In genomic region chr10:61452645-61453044, GRCm38 (mm10) we compare ENCODE assay signal across 8 mouse cellular contexts. TPM values are rescaled to one million over a fixed set of nuclear protein-coding genes. Genes with fewer than 3 reads are reported as not detected.
DNase-seq lines count a peak whose midpoint lies in the region; ATAC-seq and TF ChIP-seq lines count a peak whose summit lies in the region.

TSS of gene Eif4ebp2 (minus strand) at chr10:61452661.

- dilution Hi-C loops in CH12.LX (cut with MboI; ENCODE audit: extremely low pct_ligation_motif_present, extremely low pct_unique_long_range_greater_than_20kb, low sequenced_read_pairs), result no loop called here

- H3K27me3 ChIP-seq in CH12.LX (replicated peaks), result no peaks in the 10 kb centered on the region
- no peaks in the 10 kb centered on the region for H3K27me3 ChIP-seq in forebrain, embryonic 11.5 days (ENCODE audit: control insufficient read depth, insufficient read depth, low read length)
- H3K27me3 ChIP-seq in heart, embryonic 16.5 days (ENCODE audit: control insufficient read depth, insufficient read depth, low read length), result no peaks in the 10 kb centered on the region
- H3K27me3 ChIP-seq in liver, embryonic 15.5 days, result no peaks in the 10 kb centered on the region
- no peaks in the 10 kb centered on the region for H3K27me3 ChIP-seq in neural tube, embryonic 12.5 days (replicated peaks)

- no peak for TF ChIP-seq CTCF in CH12.LX (conservative IDR thresholded peaks at IDR 0.05 in 1 of 2, IDR thresholded peaks at IDR 0.05 in 1 of 2; ENCODE audit: low read depth in 2 of 2, low read length in 2 of 2)

- TF ChIP-seq POLR2A in CH12.LX (IDR thresholded peaks at IDR 0.05; ENCODE audit: low read depth, low read length), result peak; percentile 89

- peak within 1 kb of the TSS; percentile 46 for H3K4me2 ChIP-seq in CH12.LX (ENCODE audit: insufficient read depth, low read depth, poor library complexity, severe bottlenecking)
- H3K4me2 ChIP-seq in forebrain, embryonic 11.5 days (ENCODE audit: low read depth, low read length, severe bottlenecking), result peak within 1 kb of the TSS; percentile 96
- H3K4me2 ChIP-seq in heart, embryonic 16.5 days (ENCODE audit: low read depth, low read length), result peak within 1 kb of the TSS; percentile 93
- peak within 1 kb of the TSS; percentile 88 for H3K4me2 ChIP-seq in liver, embryonic 15.5 days
- peak within 1 kb of the TSS; percentile 75 for H3K4me2 ChIP-seq in neural tube, embryonic 12.5 days (replicated peaks)

- TF ChIP-seq EP300 in CH12.LX (IDR thresholded peaks at IDR 0.05; ENCODE audit: low read length), result no peak

- peak; percentile 97 for DNase-seq in CH12.LX (ENCODE audit: extremely low read depth)
- peak; percentile 95 for DNase-seq in c-Kit-positive CD71-positive TER-119-negative erythroid progenitor cells, embryonic 14.5 days (ENCODE audit: low read depth)
- DNase-seq in forebrain, embryonic 11.5 days (ENCODE audit: low spot score), result peak; percentile 99
- peak; percentile 98 to 99 for DNase-seq in kidney, postnatal 36 days
- DNase-seq in telencephalon, adult 2 months (ENCODE audit: low read depth, low spot score), result peak; percentile 96

- peaks cover 23 to 34% of the 10 kb centered on the region in 2 experiments for H3K4me1 ChIP-seq in CH12.LX (ENCODE audit: control insufficient read depth in 1 of 2, insufficient read depth in 2 of 2)
- H3K4me1 ChIP-seq in forebrain, embryonic 11.5 days (replicated peaks; ENCODE audit: control insufficient read depth, insufficient read depth, low read length), result peaks cover 5% of the 10 kb centered on the region; the same call in 1 of the 2 replicates
- H3K4me1 ChIP-seq in heart, embryonic 16.5 days (ENCODE audit: control insufficient read depth, insufficient read depth, low read length), result peaks cover 25% of the 10 kb centered on the region
- peaks cover 43% of the 10 kb centered on the region for H3K4me1 ChIP-seq in liver, embryonic 15.5 days (replicated peaks)
- peaks cover 35% of the 10 kb centered on the region for H3K4me1 ChIP-seq in neural tube, embryonic 12.5 days

- H3K9ac ChIP-seq in CH12.LX (ENCODE audit: insufficient read depth, low read depth), result peak within 1 kb of the TSS; percentile 65
- peak within 1 kb of the TSS; percentile 85 for H3K9ac ChIP-seq in forebrain, embryonic 11.5 days (ENCODE audit: low read length)
- peak within 1 kb of the TSS; percentile 95 for H3K9ac ChIP-seq in heart, embryonic 16.5 days (ENCODE audit: low read length)
- H3K9ac ChIP-seq in liver, embryonic 15.5 days, result peak within 1 kb of the TSS; percentile 90
- H3K9ac ChIP-seq in neural tube, embryonic 12.5 days, result peak within 1 kb of the TSS; percentile 92

- in situ Hi-C loops in CH12.LX (cut with MboI; ENCODE audit: low pct_ligation_motif_present, low pct_unique_long_range_greater_than_20kb, low sequenced_read_pairs), result no loop called here

- peaks cover 0 to 15% of the 10 kb centered on the region in 2 experiments for H3K36me3 ChIP-seq in CH12.LX (replicated peaks in 1 of 2; ENCODE audit: control insufficient read depth in 1 of 2, insufficient read depth in 1 of 2, low read length in 1 of 2)
- no peaks in the 10 kb centered on the region for H3K36me3 ChIP-seq in forebrain, embryonic 11.5 days (ENCODE audit: control insufficient read depth, insufficient read depth, low read length)
- peaks cover 6% of the 10 kb centered on the region for H3K36me3 ChIP-seq in heart, embryonic 16.5 days (ENCODE audit: control insufficient read depth, insufficient read depth)
- peaks cover 29% of the 10 kb centered on the region for H3K36me3 ChIP-seq in liver, embryonic 15.5 days (replicated peaks)
- peaks cover 5% of the 10 kb centered on the region for H3K36me3 ChIP-seq in neural tube, embryonic 12.5 days

- H3K9me3 ChIP-seq in CH12.LX (replicated peaks; ENCODE audit: low read length), result no peaks in the 10 kb centered on the region
- no peaks in the 10 kb centered on the region for H3K9me3 ChIP-seq in forebrain, embryonic 11.5 days (ENCODE audit: control insufficient read depth, low read length)
- H3K9me3 ChIP-seq in heart, embryonic 16.5 days (replicated peaks; ENCODE audit: control insufficient read depth, low read length), result no peaks in the 10 kb centered on the region
- H3K9me3 ChIP-seq in liver, embryonic 15.5 days (replicated peaks), result no peaks in the 10 kb centered on the region
- H3K9me3 ChIP-seq in neural tube, embryonic 12.5 days, result no peaks in the 10 kb centered on the region

- under 1% methylated on average over 33 of the region's 36 CpGs for WGBS in forebrain, embryonic 11.5 days
- WGBS in heart, embryonic 16.5 days, result 1% methylated on average over 21 of the region's 36 CpGs
- WGBS in liver, embryonic 15.5 days (ENCODE audit: insufficient replicate concordance), result under 1% methylated on average over 35 of the region's 36 CpGs
- under 1% methylated on average over 34 of the region's 36 CpGs for WGBS in neural tube, embryonic 12.5 days

- peaks cover 48% of the 10 kb centered on the region for H3K79me2 ChIP-seq in CH12.LX (replicated peaks; ENCODE audit: control insufficient read depth, extremely low read depth, insufficient read depth, poor library complexity, severe bottlenecking)

- peak within 1 kb of the TSS; percentile 43 for H3K27ac ChIP-seq in CH12.LX (ENCODE audit: insufficient read depth, low read depth)
- H3K27ac ChIP-seq in forebrain, embryonic 11.5 days (ENCODE audit: low read depth, low read length), result peak within 1 kb of the TSS; percentile 53; the same call in 1 of the 2 replicates
- peak within 1 kb of the TSS; percentile 82 for H3K27ac ChIP-seq in heart, embryonic 16.5 days (ENCODE audit: low read length)
- peak within 1 kb of the TSS; percentile 91 for H3K27ac ChIP-seq in liver, embryonic 15.5 days (replicated peaks)
- H3K27ac ChIP-seq in neural tube, embryonic 12.5 days, result peak within 1 kb of the TSS; percentile 62

- ATAC-seq in forebrain, embryonic 11.5 days (replicated peaks; ENCODE audit: low FRiP score), result peak; percentile 99
- peak; percentile 99 for ATAC-seq in heart, embryonic 16.5 days (replicated peaks; ENCODE audit: extremely low read depth, insufficient read depth, low FRiP score)
- ATAC-seq in liver, embryonic 15.5 days (ENCODE audit: insufficient read depth), result peak; percentile 94
- peak; percentile 98 for ATAC-seq in neural tube, embryonic 12.5 days (ENCODE audit: low FRiP score, low read depth)

- H3K4me3 ChIP-seq in CH12.LX (replicated peaks in 1 of 3; ENCODE audit: low read depth in 2 of 3, low read length in 2 of 3, poor library complexity in 1 of 3), result peak within 1 kb of the TSS; percentile 95 to 99 (median 98)
- peak within 1 kb of the TSS; percentile 83 for H3K4me3 ChIP-seq in forebrain, embryonic 11.5 days (ENCODE audit: low read depth, low read length)
- peak within 1 kb of the TSS; percentile 98 for H3K4me3 ChIP-seq in heart, embryonic 16.5 days (ENCODE audit: low read length)
- H3K4me3 ChIP-seq in liver, embryonic 15.5 days (replicated peaks), result peak within 1 kb of the TSS; percentile 99
- H3K4me3 ChIP-seq in neural tube, embryonic 12.5 days, result peak within 1 kb of the TSS; percentile 98

- no peak for TF ChIP-seq RAD21 in CH12.LX (IDR thresholded peaks at IDR 0.05; ENCODE audit: low read depth, low read length)

TF ChIP-seq in CH12.LX, 34 proteins besides CTCF, POLR2A, EP300 and RAD21 (continues in another document):
- TF ChIP-seq ZC3H11A (IDR thresholded peaks at IDR 0.05; ENCODE audit: low read depth, low read length), result no peak
- TF ChIP-seq HCFC1 (IDR thresholded peaks at IDR 0.05; ENCODE audit: low read depth, low read length), result peak; percentile 81
- peak; percentile 72; the same call in 1 of the 2 replicates for TF ChIP-seq KAT2A (IDR thresholded peaks at IDR 0.05; ENCODE audit: insufficient replicate concordance, low read length)
- TF ChIP-seq SIN3A (IDR thresholded peaks at IDR 0.05; ENCODE audit: low read length), result 0 out of 2 replicates have a peak, but pooled peaks have one; percentile 62
- no peak for TF ChIP-seq ETS1 (conservative IDR thresholded peaks at IDR 0.05; ENCODE audit: low read depth, low read length)
- TF ChIP-seq USF1 (IDR thresholded peaks at IDR 0.05; ENCODE audit: low read depth, low read length), result no peak
- peak; percentile 42; the same call in 1 of the 2 replicates for TF ChIP-seq NRF1 (IDR thresholded peaks at IDR 0.05; ENCODE audit: low read depth, low read length)
- TF ChIP-seq ELF1 (IDR thresholded peaks at IDR 0.05; ENCODE audit: low read depth, low read length), result peak; percentile 98
- TF ChIP-seq UBTF (IDR thresholded peaks at IDR 0.05; ENCODE audit: low read depth, low read length), result peak; percentile 55; the same call in 1 of the 2 replicates
- peak; percentile 86 for TF ChIP-seq TBP (conservative IDR thresholded peaks at IDR 0.05; ENCODE audit: low read depth, low read length)
- peak; percentile 18; the same call in 1 of the 2 replicates for TF ChIP-seq MEF2A (IDR thresholded peaks at IDR 0.05; ENCODE audit: borderline replicate concordance, low read depth, low read length)
- TF ChIP-seq E2F4 (IDR thresholded peaks at IDR 0.05; ENCODE audit: insufficient replicate concordance, low read depth, low read length), result peak; percentile 26; the same call in 1 of the 2 replicates
- no peak for TF ChIP-seq PAX5 (IDR thresholded peaks at IDR 0.05; ENCODE audit: low read length)
- no peak for TF ChIP-seq MAFK (IDR thresholded peaks at IDR 0.05; ENCODE audit: insufficient replicate concordance, low read length)
- TF ChIP-seq MAX (IDR thresholded peaks at IDR 0.05; ENCODE audit: low read length), result no peak
- no peak; the same call in 1 of the 2 replicates for TF ChIP-seq BHLHE40 (IDR thresholded peaks at IDR 0.05; ENCODE audit: low read depth, low read length)
- peak; percentile 85 for TF ChIP-seq NELFE (IDR thresholded peaks at IDR 0.05; ENCODE audit: low read depth, low read length)
- TF ChIP-seq TCF12 (IDR thresholded peaks at IDR 0.05; ENCODE audit: low read depth, low read length), result peak; percentile 86
- peak; percentile 78; the same call in 1 of the 2 replicates for TF ChIP-seq ZMIZ1 (IDR thresholded peaks at IDR 0.05; ENCODE audit: low read depth, low read length)
- no peak for TF ChIP-seq ZKSCAN1 (IDR thresholded peaks at IDR 0.05; ENCODE audit: borderline replicate concordance, low read depth, low read length)
- no peak for TF ChIP-seq JUND (conservative IDR thresholded peaks at IDR 0.05; ENCODE audit: low read depth, low read length)
- TF ChIP-seq IRF4 (IDR thresholded peaks at IDR 0.05; ENCODE audit: low read depth, low read length), result peak; percentile 60; the same call in 1 of the 2 replicates

RNA-seq across cellular contexts. Expression of gene Eif4ebp2, which starts in this region (rescaled TPM):
- total RNA-seq in CH12.LX (2012; rRNA removed) (12.8 and 16.4 TPM in 2 replicates), CH12.LX (2014; rRNA removed) (5.5 and 7.5 TPM in 2 replicates)
- 65.5 and 73.2 TPM in 2 replicates for polyA plus RNA-seq in CH12.LX (2012; ENCODE audit: insufficient read length, low read depth)
- 41.5 and 50.8 TPM in 2 replicates for polyA plus RNA-seq in forebrain, embryonic 11.5 days (2014; fragmentation: Nextera tagmentation; extraction: Ambion mirVana)
- 43.1 and 52.7 TPM in 2 replicates for polyA plus RNA-seq in heart, embryonic 16.5 days (2015; fragmentation: Nextera tagmentation; extraction: Ambion mirVana)
- 44.1 and 53.5 TPM in 2 replicates for polyA plus RNA-seq in liver, embryonic 15.5 days (2015; fragmentation: Nextera tagmentation; extraction: Ambion mirVana)
- polyA plus RNA-seq in neural tube, embryonic 12.5 days (2016; fragmentation: Nextera tagmentation; extraction: Ambion mirVana), result 52.0 and 64.9 TPM in 2 replicates

Comparison
In these comparisons a context has a peak if more than half of its experiments do, and no peak if none do; other contexts are left out.
1. Peak in every context shown above with its lines: DNase-seq, ATAC-seq, H3K4me3 ChIP-seq and H3K27ac ChIP-seq.
2. H3K4me2 ChIP-seq: peak in every context shown above with its lines; median percentile 96 in forebrain, embryonic 11.5 days; 93 in heart, embryonic 16.5 days; 88 in liver, embryonic 15.5 days; 75 in neural tube, embryonic 12.5 days; 46 in CH12.LX.